Mouse (Mus musculus) brain, embryonic 14.5 days (tissue): ENCODE data around the gene Utp4.

Source experiments
- CTCF ChIP-seq: fragments of 200-500 bp; IDR thresholded peaks from 2 replicates; pipeline ENCODE4 v1.5.1; 2012; ENCODE audit warnings: inconsistent platforms, mild to moderate bottlenecking, moderate library complexity, borderline replicate concordance; ENCODE audit not compliant: insufficient read depth, insufficient read length; ENCODE audit errors: extremely low read depth
- POLR2A ChIP-seq: fragments of 200-500 bp; IDR thresholded peaks from 2 replicates; pipeline ENCODE4 v1.6.1; 2012; ENCODE audit warnings: mild to moderate bottlenecking, inconsistent platforms, borderline replicate concordance; ENCODE audit not compliant: poor library complexity, insufficient read depth, insufficient read length, severe bottlenecking; ENCODE audit errors: extremely low read depth

DNA sequence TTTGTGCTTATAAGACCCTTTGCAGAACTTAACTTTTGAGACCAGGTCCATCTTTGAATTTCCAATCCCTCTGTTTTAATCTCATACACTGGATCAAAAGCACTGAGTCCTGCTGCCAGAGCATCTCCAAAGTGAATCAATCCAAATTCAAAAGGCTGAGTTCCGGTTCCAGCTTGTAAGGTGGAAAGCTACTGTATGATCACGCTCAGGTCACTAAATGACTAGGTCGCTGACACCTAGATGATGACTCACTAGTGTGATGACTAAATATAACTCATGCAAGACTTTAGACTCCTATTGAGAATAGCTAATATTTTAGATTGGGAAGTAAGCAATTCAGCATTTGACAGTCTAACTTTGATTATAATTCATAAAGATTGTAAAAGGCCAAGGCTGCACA lies 4.6 kb upstream of the Utp4 start:
- TF ChIP-seq POLR2A (no peak), CTCF (no peak)
